Mouse (Mus musculus) CH12.LX (cell line): ENCODE measurements around the gene Ubald2. TPM values are rescaled to one million over a fixed set of nuclear protein-coding genes. Genes with fewer than 3 reads are reported as not detected.

ENCODE experiments used
- DNase-seq: peaks from one replicate; pipeline ENCODE4 v3.0.0-alpha.2; 2013; ENCODE audit errors: extremely low read depth
- H3K27ac ChIP-seq: 2 replicates; pipeline ENCODE4 v1.5.1; 2012; ENCODE audit warnings: low read depth, mild to moderate bottlenecking, control low read depth, moderate library complexity; ENCODE audit not compliant: insufficient read depth
- H3K27me3 ChIP-seq: replicated peaks from 2 replicates; pipeline ENCODE3; 2012; ENCODE audit warnings: inconsistent platforms
- H3K36me3 ChIP-seq, 2 experiments: replicated peaks in 1 of 2; 2 replicates each; pipeline versions ENCODE3 to v1.6.1; 2012; ENCODE audit warnings: inconsistent platforms in 1 of 2, low read length in 1 of 2, mild to moderate bottlenecking in 1 of 2, mixed read lengths in 1 of 2, moderate library complexity in 1 of 2; ENCODE audit not compliant: control insufficient read depth in 1 of 2, insufficient read depth in 1 of 2
- H3K4me1 ChIP-seq, 2 experiments: 2 replicates each; pipeline ENCODE4 v1.6.1; 2012; ENCODE audit warnings: inconsistent platforms in 1 of 2, moderate library complexity in 1 of 2; ENCODE audit not compliant: insufficient read depth in 2 of 2, control insufficient read depth in 1 of 2
- H3K4me2 ChIP-seq: 2 replicates; pipeline ENCODE4 v1.6.1; 2012; ENCODE audit warnings: low read depth, mild to moderate bottlenecking, control low read depth; ENCODE audit not compliant: poor library complexity, insufficient read depth, severe bottlenecking
- H3K4me3 ChIP-seq, 3 experiments: fragments of 150-350 bp in 1 of 3; sonication (generic) in 1 of 3; replicated peaks in 1 of 3; 2 replicates each; pipeline versions ENCODE3 to v1.5.1; 2011 to 2012; ENCODE audit warnings: low read depth in 2 of 3, low read length in 2 of 3, mild to moderate bottlenecking in 2 of 3, moderate library complexity in 2 of 3, control low read depth in 1 of 3, improper control_type of control experiment in 1 of 3, inconsistent platforms in 1 of 3, mixed read lengths in 1 of 3; ENCODE audit not compliant: poor library complexity in 1 of 3
- H3K79me2 ChIP-seq: replicated peaks from 2 replicates; pipeline ENCODE4 v1.6.1; 2012; ENCODE audit warnings: mild to moderate bottlenecking, moderate library complexity; ENCODE audit not compliant: control insufficient read depth, poor library complexity, insufficient read depth, severe bottlenecking; ENCODE audit errors: extremely low read depth
- H3K9ac ChIP-seq: 2 replicates; pipeline ENCODE4 v1.6.1; 2012; ENCODE audit warnings: low read depth, mild to moderate bottlenecking, control low read depth, moderate library complexity; ENCODE audit not compliant: insufficient read depth
- H3K9me3 ChIP-seq: replicated peaks from 2 replicates; pipeline ENCODE3; 2012; ENCODE audit warnings: low read length, inconsistent platforms, mixed read lengths
- CHD1 ChIP-seq: IDR thresholded peaks from 2 replicates; pipeline ENCODE4 v1.6.1; 2012; ENCODE audit warnings: low read depth, low read length, improper control_type of control experiment, inconsistent platforms
- CHD2 ChIP-seq: IDR thresholded peaks from 2 replicates; pipeline ENCODE4 v1.6.1; 2011; ENCODE audit warnings: low read length, improper control_type of control experiment
- E2F4 ChIP-seq: IDR thresholded peaks from 2 replicates; pipeline ENCODE4 v1.6.1; 2011; ENCODE audit warnings: low read depth, low read length, improper control_type of control experiment; ENCODE audit not compliant: insufficient replicate concordance
- ETS1 ChIP-seq: conservative IDR thresholded peaks from 2 replicates; pipeline ENCODE4 v1.6.1; 2012; ENCODE audit warnings: low read depth, mild to moderate bottlenecking, inconsistent platforms, low read length, improper control_type of control experiment, moderate library complexity
- GABPA ChIP-seq: IDR thresholded peaks from 2 replicates; pipeline ENCODE4 v1.6.1; 2012; ENCODE audit warnings: low read depth, low read length, improper control_type of control experiment, inconsistent platforms; ENCODE audit not compliant: insufficient replicate concordance
- IRF4 ChIP-seq: IDR thresholded peaks from 2 replicates; pipeline ENCODE4 v1.6.1; 2014; ENCODE audit warnings: low read depth, mild to moderate bottlenecking, inconsistent platforms, low read length, improper control_type of control experiment
- JUND ChIP-seq: conservative IDR thresholded peaks from 2 replicates; pipeline ENCODE4 v1.6.1; 2011; ENCODE audit warnings: low read depth, low read length, improper control_type of control experiment
- MAFK ChIP-seq: IDR thresholded peaks from 2 replicates; pipeline ENCODE4 v1.6.1; 2011; ENCODE audit warnings: low read length, improper control_type of control experiment; ENCODE audit not compliant: insufficient replicate concordance
- MAX ChIP-seq: IDR thresholded peaks from 2 replicates; pipeline ENCODE4 v1.6.1; 2011; ENCODE audit warnings: low read length, improper control_type of control experiment
- MAZ ChIP-seq: IDR thresholded peaks from 2 replicates; pipeline ENCODE4 v1.6.1; 2012; ENCODE audit warnings: low read depth, mild to moderate bottlenecking, inconsistent platforms, low read length, improper control_type of control experiment, moderate library complexity
- MEF2A ChIP-seq: IDR thresholded peaks from 2 replicates; pipeline ENCODE4 v1.6.1; 2014; ENCODE audit warnings: low read depth, mild to moderate bottlenecking, inconsistent platforms, low read length, improper control_type of control experiment, borderline replicate concordance
- MYC ChIP-seq: IDR thresholded peaks from 2 replicates; pipeline ENCODE4 v1.6.1; 2011; ENCODE audit warnings: low read depth, mild to moderate bottlenecking, improper control_type of control experiment, low read length
- NELFE ChIP-seq: IDR thresholded peaks from 2 replicates; pipeline ENCODE4 v1.6.1; 2011; ENCODE audit warnings: low read depth, low read length, improper control_type of control experiment
- PAX5 ChIP-seq: IDR thresholded peaks from 2 replicates; pipeline ENCODE4 v1.6.1; 2012; ENCODE audit warnings: low read length, inconsistent platforms, mixed read lengths
- POLR2A ChIP-seq: IDR thresholded peaks from 2 replicates; pipeline ENCODE4 v1.6.1; 2011; ENCODE audit warnings: low read depth, mild to moderate bottlenecking, improper control_type of control experiment, low read length
- RAD21 ChIP-seq: IDR thresholded peaks from 2 replicates; pipeline ENCODE4 v1.6.1; 2011; ENCODE audit warnings: low read depth, mild to moderate bottlenecking, low read length, improper control_type of control experiment, moderate library complexity
- SMC3 ChIP-seq: IDR thresholded peaks from 2 replicates; pipeline ENCODE4 v1.6.1; 2011; ENCODE audit warnings: low read depth, low read length, improper control_type of control experiment
- TBP ChIP-seq: conservative IDR thresholded peaks from 2 replicates; pipeline ENCODE4 v1.6.1; 2011; ENCODE audit warnings: low read depth, low read length, improper control_type of control experiment
- ZC3H11A ChIP-seq: IDR thresholded peaks from 2 replicates; pipeline ENCODE4 v1.6.1; 2012; ENCODE audit warnings: low read depth, mild to moderate bottlenecking, inconsistent platforms, low read length, improper control_type of control experiment
- ZKSCAN1 ChIP-seq: IDR thresholded peaks from 2 replicates; pipeline ENCODE4 v1.6.1; 2012; ENCODE audit warnings: low read depth, inconsistent platforms, low read length, improper control_type of control experiment, borderline replicate concordance
- ZMIZ1 ChIP-seq: IDR thresholded peaks from 2 replicates; pipeline ENCODE4 v1.6.1; 2012; ENCODE audit warnings: low read depth, mild to moderate bottlenecking, inconsistent platforms, low read length, improper control_type of control experiment
- ZNF384 ChIP-seq: IDR thresholded peaks from 2 replicates; pipeline ENCODE4 v1.6.1; 2012; ENCODE audit warnings: low read depth, low read length, improper control_type of control experiment, inconsistent platforms
- dilution Hi-C: fragments of 300-500 bp; cut with MboI; formaldehyde crosslinking; loops from 2 replicates; pipeline ENCODE4 v1.14.3; 2020; ENCODE audit warnings: low sequenced_read_pairs; ENCODE audit not compliant: extremely low pct_unique_long_range_greater_than_20kb, extremely low pct_ligation_motif_present
- in situ Hi-C: fragments of 300-500 bp; cut with MboI; formaldehyde crosslinking; loops from 3 replicates; pipeline ENCODE4 v1.14.3; 2019; ENCODE audit warnings: low sequenced_read_pairs, low pct_ligation_motif_present, low pct_unique_long_range_greater_than_20kb, mixed read lengths
- polyA plus RNA-seq: library from polyadenylated mRNA; unstranded; fragments of >175 nt; gene quantifications from 2 replicates; pipeline ENCODE4 v1.2.1, GENCODE M21; 2012; ENCODE audit warnings: low read depth; ENCODE audit not compliant: insufficient read length
- total RNA-seq, 2 experiments: library from RNA; depleted of rRNA; stranded (reverse); fragments of 300-350 nt in 1 of 2; fragments of >200 nt in 1 of 2; gene quantifications; 2 replicates each; pipeline ENCODE4 v1.2.3; 2012 to 2014

The Ubald2 gene
- total and polyA plus RNA-seq, 3 experiments = 228 to 436 (median 336) TPM

DNA sequence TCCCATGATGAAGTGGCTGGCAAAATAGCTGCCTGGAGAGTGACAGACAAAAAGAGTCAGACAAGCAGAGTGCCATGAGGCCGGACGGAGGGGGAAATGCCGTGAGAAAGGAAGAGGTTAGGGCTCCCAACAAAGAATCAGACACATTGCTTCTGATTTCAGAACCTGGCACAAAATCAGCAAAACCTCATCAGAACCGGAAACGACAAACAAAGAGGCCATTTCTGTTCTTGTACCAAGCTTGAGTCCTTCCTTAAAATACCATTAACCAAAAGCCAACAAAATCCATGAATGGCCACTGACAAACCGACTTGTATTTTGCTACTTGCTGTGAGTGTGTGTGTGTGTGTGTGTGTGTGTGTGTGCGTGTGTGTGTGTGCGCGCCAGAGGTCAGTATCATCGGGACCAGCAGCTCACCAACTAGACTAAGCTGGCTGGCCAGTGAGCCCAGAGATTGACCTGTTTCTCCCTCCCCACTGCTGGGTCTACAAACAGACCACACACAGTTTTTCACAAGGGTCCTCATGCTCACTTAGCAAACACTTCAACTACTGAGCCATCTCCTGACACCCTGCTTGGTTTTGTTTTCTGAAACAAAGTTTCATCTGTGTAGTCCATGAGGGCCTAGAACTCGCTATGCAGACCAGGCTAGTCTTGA lies 37.5 kb upstream of the Ubald2 start:
- Histone ChIP-seq H3K79me2 (peaks cover 10% of the 10 kb centered on the region), H3K36me3 (peaks cover 21 to 27% of the 10 kb centered on the region in 2 experiments), H3K27ac (peak overlapping the region; percentile 100), H3K9me3 (peaks cover 4% of the 10 kb centered on the region), H3K4me2 (no peak overlapping the region)
- TF ChIP-seq MEF2A = no peak
- no peak for TF ChIP-seq RAD21
- TF ChIP-seq SMC3 = no peak
- no peak for TF ChIP-seq ZMIZ1
- TF ChIP-seq, all 38 proteins: peak for 0
- DNase-seq = no peak
- Histone ChIP-seq H3K4me1 (peaks cover 32 to 54% of the 10 kb centered on the region in 2 experiments), H3K4me3 (no peak overlapping the region), H3K27me3 (no peaks in the 10 kb centered on the region), H3K9ac (no peak overlapping the region)
- dilution Hi-C loops = no loop called here
- in situ Hi-C loops = no loop called here

DNA sequence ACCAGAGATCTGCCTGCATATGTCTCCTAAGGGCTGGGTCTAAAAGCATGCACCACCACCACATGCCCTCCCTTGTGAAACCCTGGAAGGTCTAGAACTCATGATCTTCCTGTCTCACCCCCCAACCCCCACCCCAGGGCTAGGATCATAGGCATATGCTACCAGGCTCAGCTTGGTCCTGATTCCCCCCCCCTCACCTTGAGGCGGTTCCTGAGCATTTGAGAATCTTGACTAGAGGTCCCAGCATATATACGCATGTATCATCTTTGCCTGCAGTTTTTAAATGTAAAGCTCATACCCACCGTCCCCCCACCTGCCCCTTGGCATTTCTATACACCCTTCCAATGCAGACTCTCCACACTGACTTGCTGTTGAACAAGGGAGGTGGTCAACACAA lies 37.0 kb upstream of the Ubald2 start:
- DNase-seq = no peak
- H3K27me3 ChIP-seq = no peaks in the 10 kb centered on the region
- H3K79me2 ChIP-seq = peaks cover 10% of the 10 kb centered on the region
- in situ Hi-C loops = no loop called here
- H3K4me1 ChIP-seq = peaks cover 32 to 60% of the 10 kb centered on the region in 2 experiments
- TF ChIP-seq NELFE = no peak; the same call in 1 of the 2 replicates
- TF ChIP-seq IRF4 = 0 out of 2 replicates have a peak, but pooled peaks have one; percentile 17
- TF ChIP-seq ZC3H11A = no peak
- TF ChIP-seq MAFK = no peak
- TF ChIP-seq POLR2A = 0 out of 2 replicates have a peak, but pooled peaks have one; percentile 6
- peak; percentile 36; the same call in 1 of the 2 replicates for TF ChIP-seq CHD2
- H3K9me3 ChIP-seq = peaks cover 4% of the 10 kb centered on the region
- no peak overlapping the region for H3K4me2 ChIP-seq
- dilution Hi-C loops = no loop called here
- peak overlapping the region; percentile 57 for H3K9ac ChIP-seq
- H3K27ac ChIP-seq = peak overlapping the region; percentile 100
- H3K4me3 ChIP-seq = peak overlapping the region in 1 of 3 experiments; percentile 38
- H3K36me3 ChIP-seq = peaks cover 21 to 27% of the 10 kb centered on the region in 2 experiments

DNA sequence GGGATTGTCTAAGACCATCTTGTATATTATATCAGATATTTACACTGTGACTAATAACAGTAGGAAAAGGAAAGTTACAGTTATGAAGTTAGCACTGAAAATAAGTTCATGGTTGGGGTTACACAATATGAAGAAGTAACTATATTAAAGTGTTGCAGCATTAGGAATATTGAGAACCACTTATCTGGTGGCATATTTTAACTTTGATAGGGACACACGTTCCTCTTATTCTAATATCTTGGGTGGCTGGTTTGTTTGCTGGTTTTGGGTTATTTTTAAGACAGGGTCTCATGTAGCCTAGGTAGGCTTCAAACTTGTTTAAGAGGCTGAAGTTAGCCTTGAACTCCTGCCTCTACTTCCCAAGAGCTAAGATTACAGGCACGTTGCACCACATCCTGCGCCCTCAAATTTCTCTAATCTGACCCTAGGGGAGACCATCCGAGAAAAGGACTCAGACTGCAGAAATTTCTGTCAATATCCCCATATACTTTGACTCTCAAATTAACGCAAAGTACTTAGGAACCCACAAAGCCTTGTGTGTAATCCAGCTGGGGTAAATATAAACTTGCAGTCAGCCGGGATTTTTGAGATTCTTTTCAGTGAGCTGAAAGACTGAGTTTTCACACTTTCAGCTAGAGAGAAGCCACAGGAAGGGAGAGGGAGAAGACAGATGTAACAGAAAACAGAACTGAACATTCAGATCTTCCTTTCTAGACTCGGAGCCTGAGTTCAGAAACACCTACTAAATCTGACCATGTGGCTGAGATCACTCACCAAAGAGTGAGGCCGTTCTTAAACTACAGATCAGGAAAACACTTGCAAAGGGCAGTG lies 36.2 kb upstream of the Ubald2 start:
- Histone ChIP-seq H3K79me2 (peaks cover 10% of the 10 kb centered on the region), H3K27ac (peak overlapping the region; percentile 100), H3K9ac (peak overlapping the region; percentile 57), H3K4me3 (peak overlapping the region in 2 of 3 experiments; percentile 18 to 38), H3K9me3 (peaks cover 6% of the 10 kb centered on the region), H3K4me2 (peak overlapping the region; percentile 71), H3K36me3 (peaks cover 23 to 29% of the 10 kb centered on the region in 2 experiments), H3K4me1 (peaks cover 32 to 60% of the 10 kb centered on the region in 2 experiments), H3K27me3 (no peaks in the 10 kb centered on the region)
- peak; percentile 90 for DNase-seq
- in situ Hi-C loops (no loop called here), dilution Hi-C loops (no loop called here)
- peak; percentile 73 for TF ChIP-seq JUND
- 0 out of 2 replicates have a peak, but pooled peaks have one; percentile 49 for TF ChIP-seq E2F4
- no peak for TF ChIP-seq GABPA
- peak; percentile 88; the same call in 1 of the 2 replicates for TF ChIP-seq CHD1
- TF ChIP-seq RAD21 = no peak; the same call in none of the 2 replicates
- TF ChIP-seq MAX = peak; percentile 51
- TF ChIP-seq MAZ = peak; percentile 53
- TF ChIP-seq MYC = peak; percentile 93
- TF ChIP-seq ZNF384 = 0 out of 2 replicates have a peak, but pooled peaks have one; percentile 26
- peak; percentile 92 for TF ChIP-seq TBP
- TF ChIP-seq ETS1 = peak; percentile 94
- peak; percentile 32 for TF ChIP-seq SMC3
- TF ChIP-seq MAFK = peak; percentile 75; the same call in 1 of the 2 replicates
- no peak for TF ChIP-seq PAX5
- no peak; the same call in 1 of the 2 replicates for TF ChIP-seq ZKSCAN1
